Mouse (Mus musculus) stomach, embryonic 15.5 days (tissue): ENCODE data around the gene Galm. TPM values are rescaled to one million over a fixed set of nuclear protein-coding genes. Genes with fewer than 3 reads are reported as not detected.

Experiments used
- ATAC-seq: fragments of 200-750 bp; cut with Nextera tagmentation; 2 replicates; pipeline ENCODE4 v1.8.0; 2017; ENCODE audit warnings: low read depth, moderate number of reproducible peaks, moderate TSS enrichment; ENCODE audit not compliant: insufficient read depth, low FRiP score
- H3K27ac ChIP-seq: fragments of 300-500 bp; sonication (generic); 2 replicates; pipeline ENCODE4 v1.5.1; 2015; ENCODE audit warnings: mild to moderate bottlenecking, inconsistent platforms
- H3K27me3 ChIP-seq: fragments of 300-500 bp; sonication (generic); replicated peaks from 2 replicates; pipeline ENCODE4 v1.6.1; 2015; ENCODE audit warnings: inconsistent platforms
- H3K36me3 ChIP-seq: fragments of 300-500 bp; sonication (generic); 2 replicates; pipeline ENCODE4 v1.6.1; 2015; ENCODE audit warnings: inconsistent platforms
- H3K4me1 ChIP-seq: fragments of 300-500 bp; sonication (generic); 2 replicates; pipeline ENCODE4 v1.6.1; 2015; ENCODE audit warnings: inconsistent platforms
- H3K4me2 ChIP-seq: fragments of 300-500 bp; sonication (generic); 2 replicates; pipeline ENCODE4 v1.6.1; 2015; ENCODE audit warnings: mild to moderate bottlenecking, inconsistent platforms
- H3K4me3 ChIP-seq: fragments of 300-500 bp; sonication (generic); replicated peaks from 2 replicates; pipeline ENCODE4 v1.5.1; 2015; ENCODE audit warnings: inconsistent platforms
- H3K9ac ChIP-seq: fragments of 300-500 bp; sonication (generic); 2 replicates; pipeline ENCODE4 v1.6.1; 2015; ENCODE audit warnings: inconsistent platforms
- H3K9me3 ChIP-seq: fragments of 300-500 bp; sonication (generic); 2 replicates; pipeline ENCODE4 v1.6.1; 2016; ENCODE audit warnings: inconsistent platforms
- WGBS: fragments of 180-500 bp; shearing (Covaris S2); methylation state at CpG from one replicate; pipeline ENCODE4 v1.1.7; 2015; 5-methylcytosine and 5-hydroxymethylcytosine counted together
- polyA plus RNA-seq: library from polyadenylated mRNA; unstranded; fragments of >200 nt; fragmentation: Nextera tagmentation; extraction: Ambion mirVana; gene quantifications from 2 replicates; pipeline ENCODE4 v1.2.1, GENCODE M21; 2015

The Galm gene
- 30.0 and 36.0 TPM in 2 replicates for polyA plus RNA-seq

- peaks cover 8% of the 10 kb centered on the region; the same call in 1 of the 2 replicates for H3K4me1 ChIP-seq
- 3% methylated on average over 30 of the region's 30 CpGs for WGBS
- peak; percentile 70 for ATAC-seq
- peak within 1 kb of the TSS; percentile 85 for H3K4me2 ChIP-seq
- H3K27me3 ChIP-seq, result no peaks in the 10 kb centered on the region
- H3K9ac ChIP-seq, result peak within 1 kb of the TSS; percentile 65; the same call in 1 of the 2 replicates
- H3K36me3 ChIP-seq, result no peaks in the 10 kb centered on the region
- H3K4me3 ChIP-seq, result peak within 1 kb of the TSS; percentile 56
- no peaks in the 10 kb centered on the region for H3K9me3 ChIP-seq
- H3K27ac ChIP-seq, result peak within 1 kb of the TSS; percentile 92
These were observed at the start of gene Galm for GRCm38 (mm10) chr17:80127331-80128251. Gene Galm (plus strand): TSS chr17:80127471.

- 84% methylated on average over 4 of the region's 4 CpGs for WGBS
- Histone ChIP-seq H3K4me3 (no peak overlapping the region), H3K27ac (no peak overlapping the region), H3K36me3 (no peaks in the 10 kb centered on the region), H3K9me3 (no peaks in the 10 kb centered on the region), H3K27me3 (no peaks in the 10 kb centered on the region), H3K9ac (no peak overlapping the region), H3K4me1 (no peaks in the 10 kb centered on the region), H3K4me2 (no peak overlapping the region)
- ATAC-seq, result no peak
These were observed 48.5 kb upstream of the Galm start for GRCm38 (mm10) chr17:80078726-80079125.

- Histone ChIP-seq H3K4me3 (no peak overlapping the region), H3K4me2 (no peak overlapping the region), H3K9ac (no peak overlapping the region), H3K36me3 (no peaks in the 10 kb centered on the region), H3K9me3 (no peaks in the 10 kb centered on the region), H3K27ac (no peak overlapping the region), H3K27me3 (no peaks in the 10 kb centered on the region), H3K4me1 (no peaks in the 10 kb centered on the region)
- no peak for ATAC-seq
- WGBS, result 72% methylated on average over 6 of the region's 6 CpGs
These were observed 44.0 kb upstream of the Galm start for GRCm38 (mm10) chr17:80083223-80083622.

GRCm38 (mm10) chr17:80084424-80084823, 42.8 kb upstream of the Galm start:
- 64% methylated on average over 9 of the region's 9 CpGs for WGBS
- Histone ChIP-seq H3K27me3 (no peaks in the 10 kb centered on the region), H3K4me3 (no peak overlapping the region), H3K27ac (no peak overlapping the region), H3K9me3 (no peaks in the 10 kb centered on the region), H3K9ac (no peak overlapping the region), H3K4me1 (no peaks in the 10 kb centered on the region), H3K4me2 (no peak overlapping the region), H3K36me3 (no peaks in the 10 kb centered on the region)
- no peak for ATAC-seq

GRCm38 (mm10) chr17:80086591-80086990, 40.7 kb upstream of the Galm start:
- Histone ChIP-seq H3K27me3 (no peaks in the 10 kb centered on the region), H3K4me3 (no peak overlapping the region), H3K36me3 (no peaks in the 10 kb centered on the region), H3K27ac (no peak overlapping the region), H3K9ac (no peak overlapping the region), H3K4me2 (no peak overlapping the region), H3K4me1 (no peaks in the 10 kb centered on the region), H3K9me3 (no peaks in the 10 kb centered on the region)
- ATAC-seq, result no peak
- WGBS, result 80% methylated on average over 11 of the region's 11 CpGs

GRCm38 (mm10) chr17:80088168-80088567, 39.1 kb upstream of the Galm start:
- Histone ChIP-seq H3K9me3 (no peaks in the 10 kb centered on the region), H3K9ac (no peak overlapping the region), H3K4me2 (no peak overlapping the region), H3K4me1 (no peaks in the 10 kb centered on the region), H3K27ac (no peak overlapping the region), H3K27me3 (no peaks in the 10 kb centered on the region), H3K4me3 (no peak overlapping the region), H3K36me3 (no peaks in the 10 kb centered on the region)
- no peak for ATAC-seq
- 89% methylated on average over 3 of the region's 3 CpGs for WGBS

- 60% methylated on average over 4 of the region's 4 CpGs for WGBS
- no peaks in the 10 kb centered on the region for H3K36me3 ChIP-seq
- no peak overlapping the region for H3K4me3 ChIP-seq
- H3K27ac ChIP-seq, result no peak overlapping the region
- H3K27me3 ChIP-seq, result no peaks in the 10 kb centered on the region
- no peaks in the 10 kb centered on the region for H3K9me3 ChIP-seq
- no peak overlapping the region for H3K9ac ChIP-seq
- H3K4me1 ChIP-seq, result no peaks in the 10 kb centered on the region
- ATAC-seq, result no peak
- H3K4me2 ChIP-seq, result no peak overlapping the region
These were observed 36.7 kb upstream of the Galm start for GRCm38 (mm10) chr17:80090551-80090950.

- no peak overlapping the region for H3K9ac ChIP-seq
- WGBS, result 33% methylated on average over 6 of the region's 6 CpGs
- H3K4me2 ChIP-seq, result no peak overlapping the region
- peaks cover 7% of the 10 kb centered on the region; the same call in 1 of the 2 replicates for H3K4me1 ChIP-seq
- no peak for ATAC-seq
- no peak overlapping the region for H3K4me3 ChIP-seq
- no peaks in the 10 kb centered on the region for H3K36me3 ChIP-seq
- no peak overlapping the region for H3K27ac ChIP-seq
- no peaks in the 10 kb centered on the region for H3K27me3 ChIP-seq
- H3K9me3 ChIP-seq, result no peaks in the 10 kb centered on the region
These were observed 35.3 kb upstream of the Galm start for GRCm38 (mm10) chr17:80091879-80092549.

- Histone ChIP-seq H3K36me3 (no peaks in the 10 kb centered on the region), H3K27me3 (no peaks in the 10 kb centered on the region), H3K4me3 (peak overlapping the region; percentile 20; the same call in 1 of the 2 replicates), H3K27ac (no peak overlapping the region), H3K9me3 (no peaks in the 10 kb centered on the region), H3K4me1 (peaks cover 7% of the 10 kb centered on the region; the same call in 1 of the 2 replicates), H3K4me2 (peak overlapping the region; percentile 45), H3K9ac (no peak overlapping the region)
- 72% methylated on average over 9 of the region's 9 CpGs for WGBS
- no peak for ATAC-seq
These were observed 31.9 kb upstream of the Galm start for GRCm38 (mm10) chr17:80095254-80095899.

- H3K27ac ChIP-seq, result no peak overlapping the region
- no peak overlapping the region for H3K9ac ChIP-seq
- H3K4me1 ChIP-seq, result peaks cover 7% of the 10 kb centered on the region; the same call in 1 of the 2 replicates
- H3K36me3 ChIP-seq, result no peaks in the 10 kb centered on the region
- no peaks in the 10 kb centered on the region for H3K9me3 ChIP-seq
- peak overlapping the region; percentile 20 for H3K4me3 ChIP-seq
- ATAC-seq, result peak; percentile 84
- H3K27me3 ChIP-seq, result no peaks in the 10 kb centered on the region
- WGBS, result 12% methylated on average over 20 of the region's 20 CpGs
- H3K4me2 ChIP-seq, result peak overlapping the region; percentile 45
These were observed 31.1 kb upstream of the Galm start for GRCm38 (mm10) chr17:80096043-80096719.

GRCm38 (mm10) chr17:80096720-80097114, 30.6 kb upstream of the Galm start:
- Histone ChIP-seq H3K36me3 (no peaks in the 10 kb centered on the region), H3K9me3 (no peaks in the 10 kb centered on the region), H3K27ac (no peak overlapping the region), H3K4me2 (no peak overlapping the region), H3K4me1 (peaks cover 7% of the 10 kb centered on the region; the same call in 1 of the 2 replicates), H3K27me3 (no peaks in the 10 kb centered on the region), H3K9ac (no peak overlapping the region), H3K4me3 (no peak overlapping the region)
- ATAC-seq, result no peak
- WGBS, result 70% methylated on average over 8 of the region's 8 CpGs
